Mouse (Mus musculus) hindbrain, embryonic 12.5 days (tissue): ENCODE data around the gene Hist1h2bc. TPM values are rescaled to one million over a fixed set of nuclear protein-coding genes. Genes with fewer than 3 reads are reported as not detected.

Experiments
- ATAC-seq: fragments of 200-750 bp; cut with Nextera tagmentation; 2 replicates; pipeline ENCODE4 v1.8.0; 2017; ENCODE audit warnings: moderate TSS enrichment; ENCODE audit not compliant: low FRiP score
- H3K27ac ChIP-seq: fragments of 300-500 bp; sonication (generic); 2 replicates; pipeline ENCODE4 v1.5.1; 2016; ENCODE audit warnings: mild to moderate bottlenecking
- H3K27me3 ChIP-seq: fragments of 300-500 bp; sonication (generic); 2 replicates; pipeline ENCODE4 v1.6.1; 2016; ENCODE audit warnings: mild to moderate bottlenecking
- H3K36me3 ChIP-seq: fragments of 300-500 bp; sonication (generic); 2 replicates; pipeline ENCODE4 v1.6.1; 2016; ENCODE audit warnings: mild to moderate bottlenecking
- H3K4me1 ChIP-seq: fragments of 300-500 bp; sonication (generic); 2 replicates; pipeline ENCODE4 v1.6.1; 2016
- H3K4me2 ChIP-seq: fragments of 300-500 bp; sonication (generic); replicated peaks from 2 replicates; pipeline ENCODE4 v1.6.1; 2016; ENCODE audit warnings: mild to moderate bottlenecking
- H3K4me3 ChIP-seq: fragments of 300-500 bp; sonication (generic); 2 replicates; pipeline ENCODE4 v1.5.1; 2016; ENCODE audit warnings: mild to moderate bottlenecking
- H3K9ac ChIP-seq: fragments of 300-500 bp; sonication (generic); 2 replicates; pipeline ENCODE4 v1.6.1; 2016; ENCODE audit warnings: mild to moderate bottlenecking, moderate library complexity
- H3K9me3 ChIP-seq: fragments of 300-500 bp; sonication (generic); replicated peaks from 2 replicates; pipeline ENCODE4 v1.6.1; 2016; ENCODE audit warnings: mild to moderate bottlenecking
- WGBS: fragments of 180-500 bp; shearing (Covaris S2); methylation state at CpG from one replicate; pipeline ENCODE4 v1.1.7; 2016; 5-methylcytosine and 5-hydroxymethylcytosine counted together
- polyA plus RNA-seq: library from polyadenylated mRNA; unstranded; fragments of >200 nt; fragmentation: Nextera tagmentation; extraction: Ambion mirVana; gene quantifications from 2 replicates; pipeline ENCODE4 v1.2.1, GENCODE M21; 2016

The Hist1h2bc gene
- polyA plus RNA-seq, 1 experiment from 2014 or later: 26.1 TPM

GRCm38 (mm10) chr13:23688956-23689355 is 5.0 kb downstream of the Hist1h2bc start:
- H3K4me1 ChIP-seq: peaks cover 11% of the 10 kb centered on the region
- no peaks in the 10 kb centered on the region for H3K36me3 ChIP-seq
- H3K27me3 ChIP-seq: no peaks in the 10 kb centered on the region
- no peaks in the 10 kb centered on the region for H3K9me3 ChIP-seq
- no peak overlapping the region for H3K27ac ChIP-seq
- WGBS: 94% methylated on average over 2 of the region's 2 CpGs
- no peak for ATAC-seq
- H3K4me2 ChIP-seq: no peak overlapping the region
- no peak overlapping the region for H3K9ac ChIP-seq
- H3K4me3 ChIP-seq: no peak overlapping the region

- H3K27me3 ChIP-seq: no peaks in the 10 kb centered on the region
- no peak overlapping the region for H3K27ac ChIP-seq
- H3K9ac ChIP-seq: no peak overlapping the region
- H3K4me2 ChIP-seq: no peak overlapping the region
- H3K4me3 ChIP-seq: no peak overlapping the region
- H3K4me1 ChIP-seq: peaks cover 11% of the 10 kb centered on the region
- H3K36me3 ChIP-seq: no peaks in the 10 kb centered on the region
- no peak for ATAC-seq
- WGBS: 74% methylated on average over 2 of the region's 2 CpGs
- H3K9me3 ChIP-seq: no peaks in the 10 kb centered on the region
Measured at GRCm38 (mm10) chr13:23689459-23689858, 5.5 kb downstream of the Hist1h2bc start.

- Histone ChIP-seq H3K27ac (no peak overlapping the region), H3K4me2 (no peak overlapping the region), H3K4me1 (peaks cover 3% of the 10 kb centered on the region; the same call in 1 of the 2 replicates), H3K9ac (no peak overlapping the region), H3K9me3 (no peaks in the 10 kb centered on the region), H3K4me3 (no peak overlapping the region), H3K27me3 (no peaks in the 10 kb centered on the region), H3K36me3 (no peaks in the 10 kb centered on the region)
- WGBS: 84% methylated on average over 6 of the region's 6 CpGs
- no peak for ATAC-seq
Measured at GRCm38 (mm10) chr13:23693856-23694440, 9.9 kb downstream of the Hist1h2bc start.

- ATAC-seq: no peak
- H3K4me3 ChIP-seq: no peak overlapping the region
- H3K9ac ChIP-seq: no peak overlapping the region
- 93% methylated on average over 9 of the region's 9 CpGs for WGBS
- no peaks in the 10 kb centered on the region for H3K27me3 ChIP-seq
- peaks cover 4% of the 10 kb centered on the region; the same call in 1 of the 2 replicates for H3K4me1 ChIP-seq
- no peak overlapping the region for H3K27ac ChIP-seq
- no peaks in the 10 kb centered on the region for H3K36me3 ChIP-seq
- H3K9me3 ChIP-seq: no peaks in the 10 kb centered on the region
- no peak overlapping the region for H3K4me2 ChIP-seq
Measured at GRCm38 (mm10) chr13:23694956-23695355, 11.0 kb downstream of the Hist1h2bc start.

GRCm38 (mm10) chr13:23695514-23695913 is 11.5 kb downstream of the Hist1h2bc start, which contains the start of gene Hist1h1t:
Gene Hist1h1t (plus strand): TSS chr13:23695814.
- no peaks in the 10 kb centered on the region for H3K9me3 ChIP-seq
- H3K36me3 ChIP-seq: no peaks in the 10 kb centered on the region
- no peak within 1 kb of the TSS for H3K4me3 ChIP-seq
- no peaks in the 10 kb centered on the region for H3K27me3 ChIP-seq
- H3K27ac ChIP-seq: no peak within 1 kb of the TSS
- H3K4me2 ChIP-seq: peak within 1 kb of the TSS; percentile 19; the same call in 1 of the 2 replicates
- no peak for ATAC-seq
- no peak within 1 kb of the TSS for H3K9ac ChIP-seq
- H3K4me1 ChIP-seq: peaks cover 4% of the 10 kb centered on the region; the same call in 1 of the 2 replicates
- 45% methylated on average over 13 of the region's 13 CpGs for WGBS

DNA sequence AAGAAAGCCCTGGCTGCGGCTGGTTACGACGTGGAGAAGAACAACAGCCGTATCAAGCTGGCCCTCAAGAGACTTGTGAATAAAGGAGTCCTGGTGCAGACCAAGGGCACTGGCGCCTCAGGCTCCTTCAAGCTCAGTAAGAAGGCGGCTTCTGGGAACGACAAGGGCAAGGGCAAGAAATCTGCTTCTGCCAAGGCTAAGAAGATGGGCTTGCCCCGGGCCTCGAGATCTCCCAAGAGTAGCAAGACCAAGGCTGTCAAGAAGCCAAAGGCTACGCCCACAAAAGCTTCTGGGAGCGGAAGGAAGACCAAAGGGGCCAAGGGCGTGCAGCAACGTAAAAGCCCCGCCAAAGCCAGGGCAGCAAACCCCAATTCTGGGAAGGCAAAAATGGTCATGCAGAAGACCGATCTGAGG is 12.1 kb downstream of the Hist1h2bc start:
- Histone ChIP-seq H3K4me1 (peaks cover 4% of the 10 kb centered on the region; the same call in 1 of the 2 replicates), H3K36me3 (no peaks in the 10 kb centered on the region), H3K27ac (no peak overlapping the region)

GRCm38 (mm10) chr13:23697491-23698299 is 13.7 kb downstream of the Hist1h2bc start:
- Histone ChIP-seq H3K9ac (peak overlapping the region; percentile 52), H3K4me1 (peaks cover 4% of the 10 kb centered on the region; the same call in 1 of the 2 replicates), H3K9me3 (no peaks in the 10 kb centered on the region), H3K27me3 (no peaks in the 10 kb centered on the region), H3K36me3 (no peaks in the 10 kb centered on the region), H3K4me3 (peak overlapping the region; percentile 39), H3K27ac (peak overlapping the region; percentile 86), H3K4me2 (peak overlapping the region; percentile 67)
- ATAC-seq: peak; percentile 84
- under 1% methylated on average over 29 of the region's 32 CpGs for WGBS

More for the DNA sequence above, 12.1 kb downstream of the Hist1h2bc start:
- Histone ChIP-seq H3K4me3 (no peak overlapping the region), H3K4me2 (0 out of 2 replicates have a peak overlapping the region, but pooled peaks have one; percentile 19), H3K9me3 (no peaks in the 10 kb centered on the region), H3K9ac (no peak overlapping the region), H3K27me3 (no peaks in the 10 kb centered on the region)
- no peak for ATAC-seq
- WGBS: 56% methylated on average over 15 of the region's 15 CpGs

DNA sequence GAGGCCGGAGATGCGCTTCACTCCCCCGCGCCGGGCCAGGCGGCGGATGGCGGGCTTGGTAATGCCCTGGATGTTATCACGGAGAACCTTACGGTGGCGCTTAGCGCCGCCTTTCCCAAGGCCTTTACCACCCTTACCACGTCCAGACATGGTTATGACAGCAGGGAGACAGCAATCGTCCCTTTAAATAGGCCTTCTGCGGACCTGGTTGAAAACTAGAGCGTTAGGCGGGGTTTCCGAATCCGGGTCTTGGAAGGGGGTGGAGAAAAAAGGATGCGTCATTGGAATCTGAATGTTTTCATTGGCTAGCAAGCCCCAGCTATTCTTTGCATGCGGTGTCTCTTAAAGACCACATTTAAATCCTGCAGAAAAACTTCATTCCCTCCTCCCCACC is 14.3 kb downstream of the Hist1h2bc start, which contains the start of gene Hist1h4c:
Gene Hist1h4c, minus strand, starts transcription at position 155 of the 394 bp plus-strand sequence.
- H3K36me3 ChIP-seq: no peaks in the 10 kb centered on the region
- H3K4me1 ChIP-seq: peaks cover 4% of the 10 kb centered on the region; the same call in 1 of the 2 replicates
- H3K4me3 ChIP-seq: peak within 1 kb of the TSS; percentile 39
- no peaks in the 10 kb centered on the region for H3K9me3 ChIP-seq
- no peaks in the 10 kb centered on the region for H3K27me3 ChIP-seq
- peak within 1 kb of the TSS; percentile 52 for H3K9ac ChIP-seq
- H3K27ac ChIP-seq: peak within 1 kb of the TSS; percentile 86
- H3K4me2 ChIP-seq: peak within 1 kb of the TSS; percentile 67
- under 1% methylated on average over 21 of the region's 22 CpGs for WGBS
- ATAC-seq: peak; percentile 97

- Histone ChIP-seq H3K4me1 (peaks cover 4% of the 10 kb centered on the region; the same call in 1 of the 2 replicates), H3K4me3 (peak overlapping the region; percentile 39; the same call in 1 of the 2 replicates), H3K9me3 (no peaks in the 10 kb centered on the region), H3K4me2 (peak overlapping the region; percentile 67), H3K27ac (peak overlapping the region; percentile 86; the same call in 1 of the 2 replicates), H3K27me3 (no peaks in the 10 kb centered on the region), H3K36me3 (no peaks in the 10 kb centered on the region), H3K9ac (no peak overlapping the region)
- 70% methylated on average over 6 of the region's 6 CpGs for WGBS
- no peak for ATAC-seq
Measured at GRCm38 (mm10) chr13:23698996-23699395, 15.0 kb downstream of the Hist1h2bc start.

DNA sequence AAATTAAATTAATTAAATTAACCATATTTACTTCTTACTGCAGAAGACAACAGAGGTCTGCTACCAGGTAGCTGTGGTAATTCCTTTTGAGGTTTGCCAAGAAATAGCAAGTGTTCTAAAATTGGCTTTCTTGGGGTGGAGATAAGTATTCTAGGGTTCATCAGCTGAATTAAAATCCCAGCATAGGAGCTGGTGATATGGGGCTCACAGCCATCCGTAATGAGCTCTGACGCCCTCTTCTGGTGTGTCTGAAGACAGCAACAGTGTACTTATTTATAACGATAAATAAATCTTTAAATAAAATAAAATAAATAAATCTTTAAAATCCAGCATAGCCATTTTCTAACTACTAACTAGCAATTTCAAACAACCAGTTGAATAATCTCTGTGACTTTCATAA is 15.8 kb downstream of the Hist1h2bc start:
- 73% methylated on average over 3 of the region's 3 CpGs for WGBS
- H3K27me3 ChIP-seq: no peaks in the 10 kb centered on the region
- peaks cover 4% of the 10 kb centered on the region; the same call in 1 of the 2 replicates for H3K4me1 ChIP-seq
- no peak overlapping the region for H3K4me2 ChIP-seq
- no peaks in the 10 kb centered on the region for H3K36me3 ChIP-seq
- H3K9ac ChIP-seq: no peak overlapping the region
- no peak overlapping the region for H3K27ac ChIP-seq
- ATAC-seq: no peak
- no peak overlapping the region for H3K4me3 ChIP-seq
- H3K9me3 ChIP-seq: no peaks in the 10 kb centered on the region

GRCm38 (mm10) chr13:23700786-23701520 is 17.0 kb downstream of the Hist1h2bc start:
- Histone ChIP-seq H3K9me3 (no peaks in the 10 kb centered on the region), H3K9ac (no peak overlapping the region), H3K4me2 (no peak overlapping the region), H3K27ac (no peak overlapping the region), H3K27me3 (no peaks in the 10 kb centered on the region), H3K4me1 (peaks cover 4% of the 10 kb centered on the region; the same call in 1 of the 2 replicates), H3K36me3 (no peaks in the 10 kb centered on the region), H3K4me3 (no peak overlapping the region)
- 31% methylated on average over 8 of the region's 8 CpGs for whole genome bisulfite sequencing
- peak; percentile 51 for ATAC-seq

DNA sequence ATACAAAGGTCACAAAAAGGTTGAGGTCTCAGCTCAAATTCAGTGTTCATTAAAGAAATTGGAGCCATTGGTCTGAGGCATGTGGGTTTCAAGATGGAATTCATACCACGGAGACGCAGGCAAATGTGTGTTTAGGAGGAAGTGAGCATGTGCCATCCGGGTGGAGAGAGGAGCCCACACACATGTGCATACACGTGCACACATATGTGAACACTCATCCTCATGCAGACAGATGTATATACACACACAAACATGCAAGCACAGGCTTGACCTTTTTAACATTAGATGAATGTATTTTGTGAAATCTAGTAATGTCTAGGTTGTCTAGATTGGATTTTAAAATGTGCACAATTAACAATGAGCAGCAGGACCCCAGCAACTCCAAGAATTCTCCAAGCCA is 18.2 kb downstream of the Hist1h2bc start:
- Histone ChIP-seq H3K9ac (no peak overlapping the region), H3K9me3 (no peaks in the 10 kb centered on the region), H3K36me3 (no peaks in the 10 kb centered on the region), H3K27me3 (no peaks in the 10 kb centered on the region), H3K4me2 (no peak overlapping the region), H3K27ac (no peak overlapping the region), H3K4me3 (no peak overlapping the region), H3K4me1 (peaks cover 4% of the 10 kb centered on the region; the same call in 1 of the 2 replicates)
- 80% methylated on average over 4 of the region's 4 CpGs for WGBS
- no peak for ATAC-seq
